Mouse (Mus musculus) liver (tissue): ENCODE results near the gene Cdh4.

Experiments
- DNase-seq: peaks from one replicate; pipeline ENCODE4 v3.0.0-alpha.2; 2020; ENCODE audit warnings: mixed read lengths

The Cdh4 gene

DNA sequence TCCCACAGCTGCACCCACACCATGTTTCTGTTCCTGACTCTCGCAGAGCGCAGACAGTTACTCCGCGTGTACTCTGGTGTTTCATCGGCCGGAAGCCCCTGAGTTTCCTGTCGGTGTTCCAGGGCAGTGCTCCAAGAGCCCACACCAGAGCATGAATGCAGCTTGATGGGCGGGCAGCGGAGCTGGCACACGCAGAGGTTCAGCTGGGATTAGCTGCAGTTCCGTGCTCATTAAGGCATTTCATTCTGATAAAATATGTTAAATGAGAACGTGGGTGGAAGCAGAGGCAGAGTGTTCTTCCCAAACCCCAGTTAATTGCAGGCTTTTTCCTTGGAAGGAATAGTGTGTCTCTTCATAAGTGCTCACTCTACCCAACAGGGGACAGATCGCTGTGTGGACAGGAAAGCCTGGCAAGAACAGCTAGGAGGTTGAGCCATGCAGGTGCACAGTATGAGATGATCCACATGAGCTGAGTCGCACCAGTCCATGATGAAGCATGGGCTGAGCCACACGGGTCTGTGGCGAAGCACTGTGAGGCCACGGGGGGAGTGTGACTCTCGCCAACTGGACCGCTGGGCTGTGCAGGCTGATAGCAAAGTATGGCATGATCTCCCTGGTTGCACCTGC, 357.8 kb downstream of the Cdh4 start:
- DNase-seq = no peak

GRCm38 (mm10) chr2:179801042-179801441, 358.8 kb downstream of the Cdh4 start:
- DNase-seq = no peak

- no peak for DNase-seq
These were observed 360.2 kb downstream of the Cdh4 start for GRCm38 (mm10) chr2:179802411-179802810.

DNA sequence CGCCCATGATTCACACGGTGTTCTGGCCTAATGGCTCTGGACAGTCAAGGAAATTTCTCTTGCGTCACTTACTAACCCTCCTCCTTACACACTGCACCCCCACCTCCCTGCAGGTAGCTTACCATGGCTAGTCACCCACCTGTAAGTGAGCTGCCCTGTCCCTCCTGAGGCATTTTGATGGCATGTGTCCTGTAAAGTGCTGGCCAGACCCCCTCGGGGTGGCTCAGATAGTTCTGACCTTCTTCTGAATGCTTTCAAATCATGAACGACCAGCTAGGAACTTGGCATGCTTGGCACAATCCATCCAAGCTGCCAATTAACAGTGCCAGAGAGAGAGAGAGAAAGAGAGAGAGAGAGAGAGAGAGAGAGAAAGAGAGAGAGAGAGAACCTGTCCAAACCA, 368.9 kb downstream of the Cdh4 start:
- no peak for DNase-seq

- DNase-seq = no peak
These were observed 371.0 kb downstream of the Cdh4 start for GRCm38 (mm10) chr2:179813035-179813827.

- no peak for DNase-seq
These were observed 382.6 kb downstream of the Cdh4 start for GRCm38 (mm10) chr2:179824776-179825326.

GRCm38 (mm10) chr2:179828968-179829367, 386.7 kb downstream of the Cdh4 start:
- no peak for DNase-seq

DNA sequence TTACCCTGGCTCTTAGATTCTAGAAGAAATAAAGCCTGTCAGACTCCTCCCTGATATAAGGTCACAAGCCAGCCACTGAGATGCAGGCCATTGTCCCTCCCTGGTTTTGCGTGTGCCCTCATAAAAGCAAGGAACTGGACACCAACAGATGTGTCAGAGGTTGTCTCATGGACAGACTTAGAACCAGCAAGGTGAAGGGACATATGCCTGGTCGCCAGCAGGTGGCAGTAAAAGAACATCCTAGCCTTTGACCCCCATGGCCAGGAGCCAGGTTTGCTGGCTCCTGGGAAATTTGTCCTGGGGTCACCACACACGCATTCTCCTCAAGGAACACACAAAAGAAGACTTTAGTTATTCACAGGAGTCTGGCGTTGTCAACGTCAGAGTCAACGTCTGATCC, 387.7 kb downstream of the Cdh4 start:
- DNase-seq = peak; percentile 27

DNA sequence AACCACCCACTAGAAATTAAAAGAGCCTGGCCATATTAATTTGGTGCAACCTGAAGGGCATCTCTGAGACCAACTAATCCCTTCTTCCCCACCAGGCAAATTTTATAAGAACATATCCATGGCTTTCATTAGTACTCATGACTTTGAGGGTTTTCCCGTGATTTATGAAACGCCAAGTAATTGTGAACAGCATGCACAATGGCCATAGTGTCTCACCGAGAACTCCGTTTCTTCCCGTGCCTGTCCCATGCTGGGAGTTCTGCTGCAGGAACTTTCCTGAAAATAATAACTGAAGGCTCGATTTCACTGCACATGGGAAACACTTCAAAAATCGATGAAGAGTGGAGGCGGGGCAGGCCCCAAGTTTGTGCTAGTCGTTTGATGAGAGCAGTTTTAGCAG, 392.7 kb downstream of the Cdh4 start:
- DNase-seq = no peak

GRCm38 (mm10) chr2:179835570-179835969, 393.3 kb downstream of the Cdh4 start:
- DNase-seq = no peak

GRCm38 (mm10) chr2:179837186-179837585, 395.0 kb downstream of the Cdh4 start:
- no peak for DNase-seq

DNA sequence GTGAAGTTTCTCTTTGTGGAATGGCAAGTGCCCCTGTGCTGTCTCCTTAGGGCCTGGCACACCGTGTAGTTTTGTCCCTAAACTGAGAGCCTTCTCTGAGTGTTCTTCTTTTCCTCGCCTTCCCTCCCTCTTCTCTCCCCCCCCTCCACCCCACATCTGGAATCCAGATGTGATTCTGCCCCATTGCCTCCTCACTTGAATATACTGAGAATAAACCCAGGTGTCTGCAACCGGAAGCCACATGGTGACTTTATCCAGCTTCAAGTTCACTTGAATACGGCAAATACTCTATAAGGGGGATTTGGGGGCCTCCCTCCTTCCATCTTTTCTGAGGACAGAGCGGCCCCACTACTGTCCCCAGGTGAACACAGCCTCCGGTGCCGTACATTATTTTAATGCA, 395.8 kb downstream of the Cdh4 start:
- no peak for DNase-seq

GRCm38 (mm10) chr2:179842610-179843389, 400.6 kb downstream of the Cdh4 start:
- peak; percentile 14 for DNase-seq

DNA sequence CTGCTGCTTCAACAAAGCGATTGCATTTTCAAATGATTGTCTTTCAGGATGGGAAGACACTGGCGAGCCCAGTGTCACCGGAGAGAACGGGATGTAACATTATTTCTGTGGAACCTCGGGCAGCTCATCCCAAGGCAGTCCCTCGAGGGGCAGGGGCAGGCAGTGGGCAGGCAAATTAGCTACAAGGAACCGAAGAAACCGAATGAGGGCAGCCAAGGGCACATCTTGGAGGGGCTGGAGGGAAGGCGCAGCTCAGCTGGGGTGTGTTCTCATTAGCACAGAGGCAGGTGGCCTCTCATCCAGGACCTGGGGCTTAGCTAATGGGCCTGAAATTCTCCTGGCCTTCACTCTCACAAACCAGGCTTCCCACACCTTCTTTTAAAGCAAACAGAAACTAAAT, 407.5 kb downstream of the Cdh4 start:
- DNase-seq = no peak

DNA sequence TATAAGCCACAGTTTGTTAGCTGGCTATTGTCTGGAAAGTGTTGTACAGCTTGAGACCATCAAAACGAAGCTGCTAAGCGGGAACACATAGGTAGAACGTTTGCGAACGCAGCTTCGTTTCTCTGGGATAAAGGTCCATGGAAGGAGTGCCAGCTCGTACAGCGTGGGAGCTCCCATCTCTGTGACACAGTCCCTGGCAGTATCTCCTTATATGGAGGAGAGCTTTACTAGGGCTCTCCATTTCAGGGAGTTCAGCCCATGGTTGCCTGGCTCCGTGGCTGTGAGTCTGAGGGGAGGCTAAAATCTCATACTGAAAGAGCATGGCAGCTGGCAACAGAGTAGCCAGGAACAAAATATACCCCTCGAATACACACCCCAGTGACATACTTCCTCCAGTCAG, 409.9 kb downstream of the Cdh4 start:
- DNase-seq = no peak

DNA sequence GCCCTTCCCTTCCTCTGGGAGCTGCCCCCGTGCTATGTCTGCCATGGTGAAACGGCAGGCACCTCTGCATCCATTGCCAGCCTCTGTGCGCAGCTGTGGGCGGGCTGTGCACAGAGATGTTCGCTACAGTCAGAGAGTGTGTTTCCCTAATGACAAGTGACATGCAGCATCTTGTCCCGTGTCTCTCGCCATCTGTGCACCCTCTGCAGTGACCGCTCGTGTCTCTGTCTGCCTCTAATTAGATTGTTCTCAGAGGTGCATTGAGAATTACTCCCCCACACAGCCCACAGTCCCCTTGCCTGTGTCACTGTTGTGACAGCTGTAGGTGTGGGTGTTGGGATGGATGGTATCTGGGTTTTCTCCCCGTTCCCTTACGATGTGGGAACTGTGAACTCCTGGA, 410.6 kb downstream of the Cdh4 start:
- DNase-seq = no peak

DNA sequence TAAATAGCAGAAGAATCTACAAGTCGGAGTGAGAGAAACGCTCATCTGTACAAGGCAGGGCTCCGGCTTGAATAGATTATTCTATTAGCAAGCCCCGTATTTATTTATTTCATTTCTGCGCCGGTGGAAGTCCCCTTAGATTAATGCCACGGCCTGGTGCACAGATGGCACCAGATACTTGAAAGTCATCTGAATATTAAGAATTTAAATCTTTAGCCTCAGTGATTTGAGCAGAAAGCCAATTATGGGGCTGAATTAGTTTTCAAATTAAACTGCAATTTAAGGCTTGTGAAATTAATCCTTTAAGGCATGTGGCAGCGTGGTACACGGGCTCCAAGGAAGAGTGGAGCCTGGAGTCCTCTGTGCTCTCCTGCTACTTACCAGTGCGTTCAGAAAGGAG, 411.7 kb downstream of the Cdh4 start:
- DNase-seq = no peak

DNA sequence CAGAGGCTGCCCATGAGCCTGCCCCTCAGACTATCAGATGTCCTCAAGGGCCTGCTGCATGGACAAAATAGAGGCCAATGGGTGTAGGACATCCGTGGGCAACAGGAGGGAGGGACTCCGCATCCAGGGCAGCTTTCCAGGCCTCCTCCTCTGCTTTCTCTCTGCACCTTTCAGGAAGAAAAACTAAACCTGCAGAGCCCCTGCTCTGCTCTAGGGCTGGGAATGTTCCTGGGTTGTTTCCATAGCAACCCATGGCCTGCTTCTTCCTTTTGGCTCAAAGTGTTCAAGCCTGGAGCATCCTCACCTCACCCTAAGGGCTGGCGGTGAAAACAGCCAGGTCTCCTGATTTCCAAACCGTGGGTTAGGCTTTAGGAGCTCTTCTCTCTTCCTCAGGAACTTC, 414.9 kb downstream of the Cdh4 start:
- DNase-seq = no peak

DNA sequence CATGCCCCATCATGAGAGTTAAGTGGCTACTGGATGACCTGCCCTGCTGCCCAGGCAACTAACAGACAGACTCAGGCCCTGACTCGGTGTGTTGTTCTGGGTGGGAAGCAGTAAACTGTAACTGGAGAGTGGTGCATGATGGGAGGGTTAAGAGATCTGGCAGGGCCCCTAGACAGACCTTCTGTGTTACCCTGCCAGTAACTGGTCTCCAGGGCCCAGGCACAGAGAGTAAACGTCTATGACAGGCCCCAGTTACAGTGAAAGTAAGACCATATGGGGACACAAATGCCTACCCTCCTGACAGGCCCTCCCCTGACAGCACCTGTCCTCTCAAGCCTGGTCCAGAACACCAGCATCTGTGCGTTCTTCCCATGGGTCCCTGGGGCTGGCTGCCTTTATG, 420.4 kb downstream of the Cdh4 start:
- DNase-seq = no peak

DNA sequence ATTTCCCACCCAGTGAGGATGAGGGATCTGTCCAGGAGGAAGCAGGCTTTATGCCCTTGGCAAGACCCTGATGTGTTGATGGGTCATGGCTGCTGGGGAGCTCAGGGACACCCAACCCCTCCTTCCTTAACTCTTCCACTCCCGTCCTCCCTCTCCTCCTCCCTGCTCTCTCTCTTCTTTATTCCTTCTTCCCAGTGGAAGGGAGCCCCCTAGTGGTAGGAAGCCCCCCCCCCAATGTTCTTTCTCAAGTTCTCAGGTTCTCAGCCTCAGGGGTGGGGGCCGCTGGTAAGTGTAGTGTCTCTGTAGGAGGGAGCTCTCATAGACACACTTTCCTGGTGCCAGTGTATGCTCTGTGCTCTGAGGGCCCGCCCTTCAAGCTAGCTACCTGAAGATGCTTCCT, 421.0 kb downstream of the Cdh4 start:
- DNase-seq = peak; percentile 13

GRCm38 (mm10) chr2:179865097-179865496, 422.9 kb downstream of the Cdh4 start:
- DNase-seq = no peak

DNA sequence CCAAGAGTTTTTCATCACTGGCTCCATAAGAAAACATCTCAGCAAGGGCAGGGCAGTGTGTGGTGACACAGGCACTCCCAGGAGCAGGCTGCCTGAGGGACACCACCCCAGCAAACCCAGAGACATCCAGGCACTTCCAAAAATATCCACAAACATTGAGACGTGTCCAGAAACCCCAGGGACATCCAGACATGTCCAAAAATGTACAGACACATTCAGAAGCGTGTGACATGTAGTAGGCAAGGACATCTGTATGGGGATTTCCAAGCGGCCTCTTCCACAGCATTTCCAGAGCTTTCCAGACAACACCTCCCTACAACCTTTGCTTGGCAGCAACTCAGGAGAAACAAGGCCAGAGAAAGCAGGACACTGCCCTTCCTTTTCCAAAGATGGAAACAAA, 425.4 kb downstream of the Cdh4 start:
- DNase-seq = no peak

- DNase-seq = no peak
These were observed 427.6 kb downstream of the Cdh4 start for GRCm38 (mm10) chr2:179869871-179870270.

DNA sequence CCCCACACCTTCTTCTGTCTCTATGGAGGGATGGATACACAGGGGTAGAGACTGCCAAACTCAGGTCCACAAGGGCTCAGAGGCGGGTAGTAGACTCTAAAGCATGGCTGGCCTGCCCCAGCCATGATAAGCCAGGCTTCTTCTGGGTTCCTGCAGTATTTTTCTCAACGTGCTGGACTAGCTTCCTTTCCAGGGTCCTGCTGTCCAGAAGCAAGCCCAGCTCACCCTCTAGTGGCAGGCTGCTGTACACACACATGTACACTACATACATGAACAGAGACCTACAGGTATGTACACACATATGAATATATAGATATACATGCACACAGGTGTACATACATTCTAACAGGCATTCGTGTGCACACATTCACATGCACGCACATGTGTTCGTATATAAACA, 430.5 kb downstream of the Cdh4 start:
- peak; percentile 14 for DNase-seq
